Mouse (Mus musculus) neutrophil, adult 5-6 weeks (primary cell): ENCODE data around the gene Foxk2. TPM values are rescaled to one million over a fixed set of nuclear protein-coding genes. Genes with fewer than 3 reads are reported as not detected.
"Not testable (repeated sequence)": the region's sequence is repeated elsewhere in the genome, so short reads cannot be mapped to it uniquely, and the experiment has no call there.

ENCODE experiments used
- ATAC-seq: fragments of 151-379, 151-347 bp; 2 replicates; pipeline ENCODE4 v1.8.0; 2017; ENCODE audit warnings: mild to moderate bottlenecking, moderate TSS enrichment; ENCODE audit not compliant: insufficient number of reproducible peaks, poor library complexity, low FRiP score, severe bottlenecking; ENCODE audit errors: extremely low read depth
- total RNA-seq: library from RNA; stranded (forward); fragments of 200-1000 nt; gene quantifications from 2 replicates; pipeline ENCODE4 v1.2.3, GENCODE M21; 2017

The Foxk2 gene
- total RNA-seq, 1 experiment from 2014 or later, result 22.1 TPM

DNA sequence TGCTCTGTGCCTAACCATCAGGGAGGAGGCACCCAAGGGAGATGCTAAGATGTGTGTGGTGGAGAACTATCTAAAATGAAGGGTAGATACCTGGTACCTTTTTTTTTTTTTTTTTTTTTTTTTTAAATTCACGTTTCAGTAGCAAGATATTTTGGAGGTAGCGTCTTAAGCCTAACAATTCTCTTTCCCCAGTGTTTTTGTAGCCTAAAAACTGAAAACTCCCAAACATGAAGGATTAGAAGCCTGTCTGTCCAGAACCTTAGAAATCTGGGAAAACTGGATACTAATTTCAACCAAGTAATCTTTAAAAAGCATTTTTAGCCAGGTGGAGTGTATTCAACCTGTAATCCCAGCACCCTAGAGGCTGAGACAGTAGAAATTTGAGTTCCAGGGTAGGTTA is 1.3 kb downstream of the Foxk2 start:
- no peak for ATAC-seq

DNA sequence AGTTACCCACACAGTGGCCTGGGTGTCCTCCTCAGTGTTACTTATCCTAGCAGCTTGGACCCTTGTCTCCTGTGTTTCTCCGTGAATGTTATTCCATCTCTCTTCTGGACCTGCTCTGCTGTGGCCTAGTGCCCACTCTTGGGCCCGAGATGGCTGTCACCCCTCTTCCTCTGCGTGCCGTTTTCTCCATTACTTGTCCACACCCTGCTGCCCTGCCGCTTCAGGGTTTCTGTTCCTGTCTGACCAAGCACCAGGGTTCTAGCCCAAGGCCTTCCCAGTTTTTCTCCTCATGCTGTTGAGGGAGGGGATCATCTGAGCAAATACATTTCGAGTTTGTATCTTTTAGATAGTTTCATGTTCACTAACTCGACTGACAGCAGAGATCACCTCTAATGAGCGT is 17.7 kb downstream of the Foxk2 start:
- no peak for ATAC-seq

GRCm38 (mm10) chr11:121278011-121278410 is 18.2 kb downstream of the Foxk2 start:
- ATAC-seq, result no peak

GRCm38 (mm10) chr11:121282911-121283310 is 23.1 kb downstream of the Foxk2 start:
- ATAC-seq, result no peak

- no peak for ATAC-seq
Measured at GRCm38 (mm10) chr11:121289859-121290258, 30.1 kb downstream of the Foxk2 start.

GRCm38 (mm10) chr11:121294771-121295170 is 35.0 kb downstream of the Foxk2 start:
- no peak for ATAC-seq

DNA sequence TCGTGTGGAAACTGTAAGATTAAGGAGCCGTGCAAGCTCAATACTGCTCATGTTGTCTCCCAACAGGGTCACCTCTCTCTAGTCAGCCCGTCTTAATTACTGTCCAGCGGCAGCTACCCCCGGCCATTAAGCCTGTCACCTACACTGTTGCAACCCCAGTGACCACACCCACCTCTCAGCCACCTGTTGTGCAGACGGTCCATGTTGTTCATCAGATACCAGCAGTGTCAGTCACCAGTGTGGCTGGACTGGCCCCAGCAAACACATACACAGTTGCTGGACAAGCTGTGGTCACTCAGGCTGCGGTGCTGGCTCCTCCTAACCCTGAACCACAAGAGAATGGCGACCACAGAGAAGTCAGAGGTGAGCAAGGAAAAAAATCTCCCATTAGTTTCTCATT is 38.7 kb downstream of the Foxk2 start:
- no peak for ATAC-seq

DNA sequence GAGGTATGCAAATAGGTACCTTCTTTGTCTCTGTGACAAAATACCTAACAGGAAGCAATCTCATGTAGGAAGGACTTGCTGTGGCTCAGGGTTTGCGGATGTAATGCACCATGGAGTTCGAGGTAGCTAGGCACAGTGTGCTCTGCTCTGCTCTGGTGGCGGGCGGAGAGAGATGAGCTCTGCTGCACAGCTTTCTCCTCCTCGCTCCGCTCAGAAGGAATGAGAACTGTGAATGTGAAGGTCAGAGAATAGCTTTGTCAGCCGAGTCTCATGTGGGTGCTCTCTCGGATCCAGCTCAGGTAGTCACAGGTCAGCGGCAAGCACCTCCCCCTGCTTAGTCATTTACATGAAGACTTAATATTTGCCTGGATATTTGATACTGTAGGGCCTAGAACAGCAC is 40.5 kb downstream of the Foxk2 start:
- ATAC-seq, result no peak

GRCm38 (mm10) chr11:121305371-121305770 is 45.6 kb downstream of the Foxk2 start:
- no peak for ATAC-seq

DNA sequence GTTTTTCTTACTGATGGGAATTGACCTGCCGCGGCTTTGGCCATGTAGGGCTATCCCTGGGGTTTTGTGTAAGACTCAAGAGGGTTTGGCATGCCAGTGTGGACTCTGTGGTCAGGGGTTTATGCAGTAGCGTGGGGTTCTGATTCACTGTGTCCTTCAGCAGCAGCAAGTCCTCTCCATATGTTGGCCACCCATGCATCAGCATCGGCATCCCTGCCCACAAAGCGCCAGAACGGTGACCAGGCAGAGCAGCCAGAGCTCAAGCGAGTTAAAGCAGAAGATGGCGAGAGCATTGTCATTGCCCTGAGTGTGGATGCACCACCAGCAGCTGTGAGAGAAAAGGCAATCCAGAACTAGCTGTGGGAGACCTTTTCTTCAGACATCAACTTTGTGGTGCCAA is 46.8 kb downstream of the Foxk2 start:
- no peak for ATAC-seq

DNA sequence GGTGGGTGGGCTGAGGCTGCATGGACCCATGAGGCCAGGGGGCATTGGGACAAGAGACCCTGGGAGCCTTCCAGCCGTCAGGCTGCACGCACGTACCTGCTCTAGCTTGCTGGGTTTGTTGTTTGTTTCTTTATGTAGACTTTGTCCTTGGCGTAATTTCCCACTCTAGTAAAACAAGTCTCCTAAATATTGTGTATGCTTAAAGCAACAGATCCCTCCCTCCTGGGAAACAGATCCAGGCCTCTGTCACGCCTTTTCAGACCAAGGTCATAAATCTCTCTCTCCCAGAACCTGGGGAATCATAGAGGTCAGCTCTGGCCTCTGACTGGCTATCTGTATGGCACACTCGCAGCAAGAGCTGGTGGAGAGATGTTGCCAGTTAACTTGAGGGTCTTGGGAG is 47.9 kb downstream of the Foxk2 start:
- not testable (repeated sequence) for ATAC-seq

DNA sequence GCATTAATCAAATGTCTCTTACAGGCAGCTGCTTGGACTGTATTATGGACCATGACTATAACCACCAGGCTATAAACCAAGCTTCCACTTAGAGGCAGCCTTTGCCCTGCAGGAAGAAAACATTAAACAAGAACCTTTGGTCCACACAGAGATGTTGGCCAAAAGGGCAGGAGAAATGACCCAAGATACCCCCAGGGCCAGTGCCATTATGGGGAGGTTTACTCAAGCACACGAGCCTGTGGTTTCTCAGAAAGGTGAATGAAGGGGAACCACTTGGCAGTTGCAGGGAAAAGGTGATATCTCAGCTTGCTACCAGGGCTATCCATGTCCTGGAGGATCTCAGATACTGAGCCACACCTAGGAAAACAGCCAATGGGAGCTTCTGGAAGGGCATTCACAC is 66.2 kb downstream of the Foxk2 start:
- no peak for ATAC-seq

DNA sequence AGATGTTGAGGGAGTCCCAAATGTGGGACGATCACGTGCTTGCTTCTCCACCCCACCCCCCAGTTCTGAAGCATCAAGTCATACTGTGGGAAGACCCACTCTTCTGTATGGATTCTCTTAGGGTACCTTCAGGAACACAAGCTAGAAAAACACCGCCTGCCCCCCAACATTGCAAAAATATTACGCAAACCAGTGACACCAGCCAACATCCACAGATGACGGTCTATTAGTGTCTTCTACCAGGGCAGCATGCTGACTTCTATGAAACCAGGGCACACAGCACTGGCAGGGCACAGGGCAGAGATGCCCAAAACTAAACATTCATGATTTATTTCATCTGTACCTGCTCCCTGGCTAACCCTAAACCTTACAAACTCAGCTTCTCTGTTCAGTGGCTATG is 66.9 kb downstream of the Foxk2 start:
- ATAC-seq, result no peak

DNA sequence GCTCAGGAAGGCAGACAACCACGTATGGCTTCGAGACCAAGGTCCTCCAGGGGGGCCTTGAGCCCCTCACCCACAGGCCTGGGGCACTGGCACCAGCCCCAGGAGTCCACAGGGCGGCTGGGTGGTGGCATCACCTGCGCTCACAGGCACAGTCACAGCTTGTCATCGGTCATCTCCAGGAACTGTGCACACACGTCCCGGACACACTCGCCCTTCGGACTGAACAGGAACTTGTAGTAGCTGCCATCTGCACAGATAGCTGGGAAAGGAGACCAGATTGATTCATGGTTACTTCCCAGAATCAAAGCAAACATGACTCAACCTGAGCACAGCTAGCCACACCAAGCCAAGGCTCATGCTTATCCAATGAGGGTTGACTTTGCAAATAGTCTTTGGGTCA is 68.4 kb downstream of the Foxk2 start:
- ATAC-seq, result no peak

- no peak for ATAC-seq
Measured at GRCm38 (mm10) chr11:121328619-121329018, 68.8 kb downstream of the Foxk2 start.

GRCm38 (mm10) chr11:121331641-121332040 is 71.9 kb downstream of the Foxk2 start:
- ATAC-seq, result no peak

DNA sequence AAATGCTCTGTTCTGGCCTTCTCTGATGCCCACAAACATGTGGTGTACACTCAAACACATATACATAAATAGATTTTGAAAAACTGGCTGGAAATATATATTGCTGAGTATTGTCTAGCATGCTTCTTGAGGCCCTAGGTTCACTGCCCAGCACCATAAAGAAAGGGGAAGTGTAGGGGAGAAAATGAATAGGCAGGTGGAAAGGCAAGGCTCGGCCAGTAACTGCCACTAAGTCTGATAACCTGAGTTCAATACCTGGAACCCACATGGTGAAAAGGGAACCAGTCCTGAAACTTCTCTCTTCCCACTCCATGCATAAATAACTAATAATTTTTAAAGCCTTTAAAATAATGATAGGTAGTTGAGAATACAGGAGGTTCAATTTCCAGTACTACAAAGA is 79.9 kb downstream of the Foxk2 start:
- ATAC-seq, result no peak

DNA sequence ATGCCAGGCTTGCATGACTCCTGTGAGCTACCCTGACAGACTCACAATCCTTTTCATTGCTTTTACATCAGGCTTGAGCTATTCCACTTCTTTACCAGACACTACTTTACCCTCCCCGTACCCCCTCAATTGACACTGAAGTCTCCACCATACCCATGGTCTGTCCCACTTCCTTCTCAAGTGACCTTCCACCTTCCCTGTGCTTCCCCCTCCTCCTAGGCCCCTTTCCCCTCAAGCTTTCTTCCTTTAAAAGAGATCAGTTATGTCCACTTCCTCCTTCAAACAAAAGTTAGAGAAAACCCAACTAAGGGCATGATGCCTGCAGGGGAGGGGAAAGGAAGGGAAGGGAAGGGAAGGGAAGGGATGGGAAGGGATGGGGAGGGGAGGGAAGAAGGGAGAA is 80.5 kb downstream of the Foxk2 start:
- ATAC-seq, result no peak

DNA sequence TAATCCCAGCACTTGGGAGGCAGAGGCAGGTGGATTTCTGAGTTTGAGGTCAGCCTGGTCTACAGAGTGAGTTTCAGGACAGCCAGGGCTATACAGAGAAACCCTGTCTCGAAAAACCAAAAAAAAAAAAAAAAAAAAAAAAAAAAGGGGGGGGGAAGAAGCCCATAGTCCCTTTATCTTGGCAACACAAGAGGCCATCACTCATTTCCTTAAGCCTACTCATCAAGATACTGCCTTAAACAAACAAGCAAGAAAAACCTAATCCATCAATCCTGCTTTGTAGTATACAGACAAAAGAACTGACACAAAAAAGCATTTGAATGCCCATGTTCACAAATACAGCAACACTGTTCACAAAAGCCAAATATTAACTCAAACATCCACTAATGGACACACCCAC is 82.6 kb downstream of the Foxk2 start:
- not testable (repeated sequence) for ATAC-seq

DNA sequence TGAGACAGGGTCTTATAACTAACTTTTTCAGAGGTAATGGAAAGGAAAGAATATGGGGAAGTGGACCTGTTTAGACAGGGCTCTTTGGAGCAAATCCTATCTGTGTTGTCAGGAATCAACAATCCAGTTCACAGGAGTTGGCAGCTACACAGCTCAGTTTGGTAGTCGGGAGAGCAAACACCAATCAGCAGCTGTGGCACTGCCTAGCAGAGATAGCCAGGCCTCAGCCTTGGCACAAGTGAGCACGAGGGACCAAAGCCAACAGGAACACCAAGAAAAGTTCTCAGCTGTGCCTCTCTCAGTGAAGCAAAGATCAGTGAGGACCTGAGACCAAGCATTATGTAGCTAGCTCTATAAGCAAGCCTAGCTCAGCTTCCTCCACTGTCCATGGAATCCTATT is 87.2 kb downstream of the Foxk2 start:
- ATAC-seq, result no peak

DNA sequence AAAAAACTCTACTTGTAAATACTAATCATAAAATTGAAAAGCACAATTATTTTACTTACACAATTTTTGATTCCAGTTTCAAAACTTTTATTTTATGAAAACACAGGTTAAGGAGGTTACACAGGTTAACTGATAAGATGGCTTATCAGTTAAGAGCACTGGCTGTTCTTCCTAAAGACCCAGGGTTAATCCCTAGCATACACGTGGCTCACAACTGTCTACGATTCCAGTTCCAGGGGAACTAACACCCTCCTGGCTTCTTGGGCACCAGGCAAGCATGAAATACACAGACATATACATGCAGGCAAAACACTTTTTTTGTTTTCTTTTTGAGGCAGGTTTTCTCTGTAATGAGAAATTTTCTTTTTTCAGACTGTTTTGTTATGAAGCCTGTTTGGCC is 88.4 kb downstream of the Foxk2 start:
- ATAC-seq, result no peak

- ATAC-seq, result not testable (repeated sequence)
Measured at GRCm38 (mm10) chr11:121348727-121349126, 88.9 kb downstream of the Foxk2 start.
